Mouse (Mus musculus) B cell, adult 2 months (primary cell): ENCODE results near the gene Cebpe.
A peak's percentile ranks its signal among the peaks of the same experiment; 100 is the strongest.

Source experiments
- DNase-seq, 2 experiments: peaks; one replicate each; pipeline ENCODE4 v3.0.0; 2022

Gene Cebpe

GRCm38 (mm10) chr14:54669381-54669780 is 42.6 kb downstream of the Cebpe start:
- peak; percentile 74 to 77 for DNase-seq

DNA sequence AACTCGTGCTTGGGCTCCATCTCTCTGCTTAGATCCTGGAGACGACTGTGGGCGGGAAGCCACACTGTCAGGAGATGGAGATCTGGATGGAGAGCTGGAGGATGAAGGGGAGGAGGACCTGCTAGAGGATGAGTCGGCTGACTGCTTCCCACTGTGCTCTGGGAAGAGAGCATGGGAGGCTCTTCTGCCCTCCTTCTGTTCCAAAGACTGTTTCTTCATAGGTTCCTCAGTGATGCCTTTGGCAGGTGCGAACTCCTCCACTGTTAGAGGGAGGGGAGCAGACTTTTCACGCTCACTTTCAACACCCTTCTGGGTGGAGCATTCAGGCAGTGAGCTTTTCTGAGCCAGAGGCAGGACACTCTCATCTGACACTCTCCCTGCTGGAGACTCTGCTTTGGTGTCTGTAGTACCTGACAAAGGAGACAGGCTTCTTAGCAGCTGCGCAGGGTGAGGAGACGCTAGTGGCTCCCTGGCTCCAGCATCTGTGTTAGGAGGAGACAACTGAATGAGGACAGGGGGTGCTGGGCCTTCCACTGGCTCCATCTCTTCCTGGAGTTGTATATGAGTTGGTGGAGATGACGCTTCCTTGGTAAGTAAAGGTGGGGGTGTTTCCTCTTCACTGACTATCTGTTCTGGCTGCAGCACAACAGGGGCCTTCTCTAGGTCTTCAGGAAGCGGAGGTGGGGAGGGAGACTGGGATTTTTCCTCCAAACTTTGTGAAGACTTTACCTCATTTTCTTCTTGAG is 47.3 kb downstream of the Cebpe start:
- no peak for DNase-seq
